In the genomic region with DNA sequence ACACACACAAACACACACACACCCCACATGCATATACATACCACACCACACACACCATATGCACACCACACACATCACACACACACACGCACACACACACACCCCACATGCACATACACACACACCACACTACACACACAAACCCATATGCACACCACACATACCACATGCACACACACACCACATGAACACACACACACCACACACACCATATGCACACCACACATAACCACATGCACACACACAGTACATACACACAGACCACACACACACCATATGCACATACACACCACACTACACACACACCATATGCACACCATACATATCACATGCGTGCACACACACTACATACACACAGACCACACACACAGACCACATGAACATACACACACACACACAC, we compare ENCODE assay signal across 1 mouse cellular context.
TF ChIP-seq lines count a peak whose summit lies in the region.

No protein-coding gene starts in this region.

TF ChIP-seq in MEL, 35 proteins besides CTCF, POLR2A, EP300 and RAD21:
- TF ChIP-seq CHD2 (IDR thresholded peaks at IDR 0.05; ENCODE audit: low read length), result no peak
- peak; percentile 85; the same call in 1 of the 2 replicates for TF ChIP-seq POLR2AphosphoS5 (IDR thresholded peaks at IDR 0.05; ENCODE audit: borderline replicate concordance, low read depth, low read length)
- TF ChIP-seq NELFE (IDR thresholded peaks at IDR 0.05; ENCODE audit: low read depth, low read length), result no peak
